Mouse (Mus musculus) neutrophil, adult 5-6 weeks (primary cell): ENCODE measurements around the gene Abca2. TPM values are rescaled to one million over a fixed set of nuclear protein-coding genes. Genes with fewer than 3 reads are reported as not detected.
A peak's percentile ranks its signal among the peaks of the same experiment; 100 is the strongest.
"Not testable (repeated sequence)": the region's sequence is repeated elsewhere in the genome, so short reads cannot be mapped to it uniquely, and the experiment has no call there.

Experiments
- ATAC-seq: fragments of 151-379, 151-347 bp; 2 replicates; pipeline ENCODE4 v1.8.0; 2017; ENCODE audit warnings: mild to moderate bottlenecking, moderate TSS enrichment; ENCODE audit not compliant: insufficient number of reproducible peaks, poor library complexity, low FRiP score, severe bottlenecking; ENCODE audit errors: extremely low read depth
- total RNA-seq: library from RNA; stranded (forward); fragments of 200-1000 nt; gene quantifications from 2 replicates; pipeline ENCODE4 v1.2.3, GENCODE M21; 2017

Gene Abca2
- 15.7 and 21.4 TPM in 2 replicates for total RNA-seq

DNA sequence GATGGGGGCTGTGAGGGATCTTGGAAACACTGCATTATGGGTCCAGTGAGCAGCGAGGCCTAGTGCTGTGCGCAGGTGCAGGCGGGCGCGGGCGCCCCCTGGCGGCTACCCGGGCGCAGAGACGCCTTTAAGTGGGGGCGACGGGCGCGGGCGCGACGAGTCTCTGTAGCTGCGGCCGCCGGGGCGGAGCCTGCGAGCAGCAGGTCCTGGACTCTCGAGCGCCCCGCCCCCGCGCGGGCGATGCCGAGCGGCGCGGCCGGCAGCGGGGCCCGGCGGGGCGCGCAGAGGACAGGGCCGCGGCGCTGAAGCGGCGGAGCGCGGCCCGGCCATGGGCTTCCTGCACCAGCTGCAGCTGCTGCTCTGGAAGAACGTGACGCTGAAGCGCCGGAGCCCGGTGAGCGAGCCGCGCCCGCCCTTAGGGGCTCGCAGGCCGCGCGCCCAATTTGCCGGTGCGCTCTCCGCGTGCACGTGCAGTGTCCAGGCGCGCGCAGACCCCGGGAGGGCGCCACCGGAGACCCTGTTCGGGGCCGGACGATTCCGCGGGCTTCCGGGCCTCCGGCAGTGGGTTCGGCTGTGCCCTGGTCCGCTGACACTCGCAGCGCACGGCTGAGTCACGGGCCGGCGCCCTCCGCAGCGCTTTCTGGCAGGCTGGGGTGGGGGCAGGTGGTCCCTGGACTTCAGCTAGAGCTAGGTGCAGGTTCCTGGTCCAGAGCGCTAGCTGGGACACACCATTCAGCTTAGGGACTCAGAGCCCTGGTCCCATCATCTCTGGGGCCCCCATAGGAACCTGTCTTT lies at the start of gene Abca2:
TSS of gene Abca2 (plus strand) at position 262 of the 795 bp plus-strand sequence.
- peak; percentile 69 for ATAC-seq

DNA sequence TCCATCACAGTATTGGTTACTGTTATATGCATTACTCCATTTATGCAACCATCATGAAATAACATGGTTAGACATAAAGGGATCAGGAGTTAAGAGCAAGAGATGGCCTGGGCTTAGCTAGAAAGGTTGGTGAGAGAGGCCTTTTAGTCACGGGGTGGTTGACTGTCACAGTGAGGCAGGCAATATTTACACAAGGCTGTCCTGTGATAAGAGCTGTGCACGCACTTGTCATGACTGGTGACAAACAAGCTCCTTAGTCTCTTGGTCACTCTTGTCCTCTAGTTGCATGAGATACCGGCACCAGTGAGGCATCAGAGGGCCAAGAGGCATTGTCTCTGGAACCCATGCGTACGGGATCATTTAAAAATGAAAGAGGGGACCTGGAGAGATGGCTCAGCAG lies 44.0 kb upstream of the Abca2 start:
- no peak for ATAC-seq

DNA sequence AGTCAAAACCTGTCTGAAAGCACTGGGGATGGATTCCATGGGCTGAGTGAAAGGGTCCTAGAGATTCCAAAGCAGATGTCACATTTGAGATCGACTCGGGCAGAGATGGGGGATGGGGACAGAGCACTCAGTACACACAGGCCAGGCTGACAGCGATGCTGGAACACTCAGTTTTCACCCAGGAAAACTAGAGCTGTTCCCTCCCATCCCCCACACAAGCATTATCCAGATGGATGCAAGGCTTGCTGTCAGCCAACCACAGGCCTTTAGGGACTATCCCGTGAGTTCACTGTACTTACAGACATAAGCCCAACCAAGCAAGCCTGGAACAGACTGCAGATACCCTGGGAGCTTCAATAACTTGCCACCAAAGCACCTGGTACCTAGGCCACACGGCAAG lies 37.2 kb upstream of the Abca2 start:
- no peak for ATAC-seq

DNA sequence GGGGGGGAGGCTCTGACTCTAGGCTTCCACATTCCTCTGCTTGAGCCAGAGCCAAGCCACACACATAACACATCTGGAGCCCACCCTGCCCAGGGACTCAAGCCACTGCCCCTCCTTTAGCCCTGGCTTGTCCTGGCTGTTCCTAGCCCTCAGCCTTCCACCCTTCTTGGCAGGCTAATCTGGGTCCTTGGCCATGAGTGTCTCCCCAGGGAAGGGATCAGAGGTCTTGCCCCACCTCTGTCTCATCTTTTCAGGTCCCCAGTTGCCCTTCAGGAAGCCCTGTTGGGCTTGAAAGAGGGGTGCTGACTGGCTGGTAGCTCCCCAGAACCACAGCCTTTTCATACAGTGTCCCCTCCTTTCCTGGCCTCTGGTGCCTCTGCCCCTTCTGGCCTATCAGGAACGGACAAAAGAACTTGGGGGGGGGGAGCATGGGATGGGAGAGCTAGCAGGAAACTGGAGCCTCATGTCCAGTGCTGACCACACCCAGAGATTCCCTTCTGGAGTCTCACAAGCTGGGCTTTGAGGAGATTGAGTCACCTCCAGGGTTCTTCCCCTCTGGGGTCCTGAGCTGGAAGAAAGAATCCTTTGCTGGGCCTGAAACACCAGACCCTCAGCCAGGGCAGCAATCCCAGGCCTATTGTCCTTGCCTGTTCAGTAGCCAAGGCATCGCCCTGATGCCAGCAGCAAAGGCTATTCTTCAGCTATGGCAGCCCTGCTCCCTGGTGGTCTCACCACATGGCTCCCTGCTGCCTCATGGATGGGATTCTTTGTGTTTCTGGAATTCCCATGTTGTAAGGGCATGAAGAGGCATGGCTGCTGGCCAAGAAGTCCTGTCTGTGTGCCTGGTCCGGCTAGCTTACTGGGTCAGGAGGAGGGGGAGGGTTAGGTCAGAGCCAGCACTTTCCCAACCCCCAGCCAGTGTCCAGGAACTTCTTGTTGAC lies 34.0 kb upstream of the Abca2 start:
- no peak for ATAC-seq

DNA sequence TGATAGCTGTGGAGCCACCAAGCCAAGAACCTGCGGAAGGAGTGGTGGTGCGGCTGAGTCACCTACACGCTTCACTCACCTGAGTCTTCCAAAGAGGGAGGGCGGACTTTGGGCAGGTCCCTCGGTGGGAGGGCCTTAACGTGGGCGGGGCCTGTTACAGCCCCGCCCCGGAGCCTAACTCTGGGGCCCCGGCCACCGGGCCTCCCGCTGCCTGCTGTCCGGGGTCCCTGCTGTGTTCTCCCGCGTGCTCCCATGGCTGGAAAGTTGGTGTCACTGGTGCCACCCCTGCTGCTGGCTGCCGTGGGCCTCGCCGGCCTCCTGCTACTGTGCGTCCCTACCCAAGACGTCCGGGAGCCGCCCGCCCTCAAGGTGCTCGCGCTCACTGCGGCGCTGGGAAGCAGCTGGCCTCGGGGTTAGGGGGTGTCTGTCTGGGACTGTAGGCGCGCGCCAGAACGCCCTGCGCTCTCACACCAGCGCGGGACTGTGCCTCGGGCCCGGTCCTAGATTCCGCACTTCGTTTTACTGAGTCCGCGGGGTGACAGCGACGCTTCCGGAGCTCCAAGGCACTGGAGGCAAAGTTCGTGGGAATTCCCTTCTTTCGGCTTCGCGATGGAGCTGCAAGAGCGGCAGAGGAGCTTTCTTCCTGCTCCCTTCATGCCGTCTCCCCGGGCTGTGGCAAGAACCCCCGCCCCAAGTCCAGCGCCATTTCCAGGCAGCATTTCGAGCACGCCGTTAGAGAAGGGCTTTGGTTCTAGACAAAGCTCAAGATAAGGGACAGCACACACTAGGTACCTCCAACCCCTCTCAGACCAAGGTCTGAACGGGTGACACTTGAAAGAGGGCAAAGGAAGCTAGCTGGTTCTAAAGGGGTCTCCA lies 32.5 kb upstream of the Abca2 start, which contains the start of gene Entpd2:
TSS of gene Entpd2 (plus strand) at position 154 of the 876 bp plus-strand sequence.
- ATAC-seq = no peak

DNA sequence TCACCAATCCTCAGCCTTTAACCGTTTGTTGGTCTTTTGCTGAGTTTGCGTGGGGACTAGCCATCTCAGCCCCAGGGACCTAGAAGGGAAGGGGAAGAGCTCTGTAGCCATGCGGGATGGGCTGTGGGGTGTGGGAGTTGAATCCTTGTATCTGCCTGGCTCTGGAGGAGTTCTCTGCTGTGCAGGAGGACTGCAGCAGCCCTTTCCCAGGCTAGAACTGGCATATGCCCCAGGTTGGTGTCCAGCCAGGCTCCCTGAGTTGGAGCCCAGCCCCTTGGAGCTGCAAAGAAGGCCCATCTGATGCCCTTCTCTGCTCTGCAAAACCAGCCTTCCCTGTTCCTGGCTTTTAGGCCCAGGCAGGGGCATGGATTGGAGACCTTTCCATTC lies 31.9 kb upstream of the Abca2 start:
- ATAC-seq = no peak

DNA sequence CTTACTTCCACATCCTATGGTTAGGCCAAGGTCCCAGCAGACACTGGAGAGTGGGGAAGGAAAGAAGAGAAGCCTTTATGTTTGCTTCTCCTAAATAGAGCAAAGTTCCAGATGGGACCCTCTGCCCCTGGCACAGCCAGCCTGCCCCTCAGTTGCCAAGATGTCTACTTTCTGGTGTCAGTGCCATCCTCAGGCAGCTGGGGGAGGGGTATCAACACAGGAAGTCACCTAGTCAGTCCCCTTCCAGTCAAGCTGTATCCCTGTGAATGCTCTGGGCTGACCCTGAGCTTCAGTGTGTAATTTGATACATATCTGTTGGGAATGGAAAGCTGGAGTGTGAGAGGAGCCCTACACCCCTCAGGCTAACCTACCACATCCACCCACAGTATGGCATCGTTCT lies 31.5 kb upstream of the Abca2 start:
- ATAC-seq = no peak

DNA sequence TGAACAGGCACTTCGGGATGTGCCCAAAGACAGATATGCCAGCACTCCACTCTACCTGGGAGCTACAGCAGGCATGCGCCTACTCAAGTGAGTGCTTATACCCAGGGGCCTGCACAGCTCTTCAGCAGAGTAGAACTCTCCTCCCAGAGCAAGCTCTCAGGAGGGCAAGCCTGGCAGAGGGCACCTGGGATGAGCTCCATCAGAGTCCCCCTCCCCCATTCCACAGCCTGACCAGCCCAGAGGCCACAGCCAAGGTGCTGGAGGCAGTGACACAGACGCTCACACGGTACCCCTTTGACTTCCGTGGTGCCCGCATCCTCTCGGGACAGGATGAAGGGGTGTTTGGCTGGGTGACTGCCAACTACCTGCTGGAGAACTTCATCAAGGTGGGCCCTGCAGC lies 30.4 kb upstream of the Abca2 start:
- ATAC-seq = no peak

DNA sequence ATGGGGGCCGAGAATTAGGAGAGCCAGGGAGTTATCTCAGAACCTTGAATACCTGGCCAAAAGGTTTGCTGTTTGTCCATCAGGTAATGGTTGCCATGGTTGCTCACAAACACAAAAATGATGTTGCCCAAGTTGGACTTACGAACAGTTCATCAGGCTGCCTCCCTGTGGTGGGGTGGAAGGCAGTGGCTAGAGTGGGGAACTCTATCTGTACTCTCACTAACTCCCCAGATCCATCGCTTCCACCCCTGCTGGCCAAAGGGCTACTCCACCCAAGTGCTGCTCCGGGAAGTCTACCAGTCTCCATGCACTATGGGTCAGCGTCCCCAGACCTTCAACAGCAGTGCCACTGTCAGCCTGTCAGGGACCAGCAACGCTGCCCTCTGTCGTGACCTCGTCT lies 29.5 kb upstream of the Abca2 start, which contains the start of gene Npdc1:
TSS of gene Npdc1 (plus strand) at position 301 of the 400 bp plus-strand sequence.
- no peak for ATAC-seq

DNA sequence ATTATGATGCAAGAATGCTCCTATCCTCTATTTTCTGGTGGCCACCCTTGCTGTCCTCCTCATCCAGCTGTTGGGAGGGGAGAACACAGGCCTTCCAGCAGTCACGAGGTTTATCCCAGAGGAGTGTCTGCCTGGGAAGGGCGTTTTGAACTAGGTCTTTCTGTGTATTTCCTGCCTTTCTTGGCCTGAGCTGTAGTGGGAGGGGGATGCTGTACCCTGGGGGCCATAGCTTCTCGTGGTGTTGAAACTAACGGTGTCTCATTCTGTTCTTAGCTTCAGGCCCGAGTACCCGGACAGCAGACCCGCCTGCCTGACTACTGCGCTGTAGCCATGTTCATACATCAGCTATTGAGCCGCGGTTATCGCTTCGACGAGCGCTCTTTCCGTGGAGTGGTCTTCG lies 28.2 kb upstream of the Abca2 start:
- ATAC-seq = no peak

DNA sequence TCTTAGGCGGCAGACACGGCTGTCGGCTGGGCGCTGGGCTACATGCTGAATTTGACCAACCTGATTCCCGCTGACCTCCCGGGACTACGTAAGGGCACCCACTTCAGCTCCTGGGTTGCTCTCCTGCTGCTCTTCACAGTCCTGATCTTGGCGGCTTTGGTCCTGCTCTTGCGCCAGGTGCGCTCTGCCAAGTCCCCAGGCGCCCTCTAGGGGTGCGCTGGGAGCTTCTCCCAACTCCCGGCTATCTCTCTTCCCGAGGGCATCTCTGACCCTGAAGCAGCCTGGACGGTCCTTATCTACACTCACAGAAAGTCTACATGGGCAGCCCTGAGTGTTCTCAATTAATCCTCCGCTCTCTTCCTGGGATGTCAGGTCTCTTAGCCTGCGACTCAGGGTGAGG lies 27.7 kb upstream of the Abca2 start:
- ATAC-seq = no peak

DNA sequence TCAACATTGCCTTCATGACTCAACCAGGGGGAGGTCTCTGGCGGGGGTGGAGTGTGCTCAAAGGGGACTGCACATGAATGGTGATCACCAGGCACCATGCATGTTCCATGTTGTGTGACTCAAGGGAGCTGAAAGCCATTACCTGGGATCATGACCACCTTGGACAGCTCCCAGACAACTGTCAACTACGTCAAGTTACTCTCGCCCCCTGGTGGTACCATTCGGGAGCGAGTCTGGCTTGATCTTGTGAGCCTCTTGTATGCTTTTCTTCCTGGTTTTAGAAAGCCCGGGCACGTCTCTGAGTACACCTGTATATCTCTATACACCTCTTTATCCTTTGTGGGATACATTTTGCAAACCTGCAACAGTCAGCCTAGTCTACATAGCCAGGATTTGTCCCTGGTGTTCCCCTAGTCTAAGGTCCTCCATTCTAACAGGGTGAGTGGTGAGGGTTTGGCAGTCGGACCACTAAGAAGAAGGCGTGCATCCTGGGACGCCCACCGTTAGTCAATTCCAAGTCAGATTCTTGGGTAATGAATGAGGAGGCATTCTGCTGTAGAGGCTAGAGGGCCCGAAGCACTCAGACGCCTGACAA lies 26.0 kb upstream of the Abca2 start:
- ATAC-seq = peak; percentile 48; the same call in 1 of the 2 replicates

DNA sequence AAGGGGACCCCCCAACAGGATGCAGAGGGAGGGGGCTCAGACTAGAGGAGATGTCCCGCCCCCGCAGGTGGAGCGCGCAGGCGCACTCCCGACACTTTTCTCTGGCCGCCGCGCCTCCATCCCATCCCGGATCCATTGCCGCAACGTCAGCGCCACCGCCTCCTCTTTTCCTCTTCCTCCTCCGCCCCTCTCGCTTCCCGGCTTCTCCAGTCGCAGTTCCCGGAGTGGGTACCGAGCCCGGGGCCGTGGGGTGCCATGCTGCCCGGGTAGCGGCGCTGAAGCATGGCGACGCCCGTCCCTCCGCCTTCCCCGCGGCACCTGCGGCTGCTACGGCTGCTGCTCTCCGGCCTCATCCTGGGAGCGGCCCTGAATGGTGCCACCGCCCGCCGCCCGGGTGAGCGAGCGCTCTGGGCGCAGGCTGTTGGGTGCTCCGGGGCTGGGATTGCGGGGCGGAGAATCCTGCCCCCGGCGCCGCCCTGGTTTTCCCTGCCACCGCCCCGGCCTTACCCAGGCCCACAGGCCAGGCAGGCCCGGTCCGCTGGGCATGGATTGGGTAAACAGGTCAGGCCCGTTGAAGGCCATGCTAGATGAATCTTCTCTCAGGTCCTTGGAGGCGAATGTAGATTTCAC lies 25.4 kb upstream of the Abca2 start:
- ATAC-seq = no peak

DNA sequence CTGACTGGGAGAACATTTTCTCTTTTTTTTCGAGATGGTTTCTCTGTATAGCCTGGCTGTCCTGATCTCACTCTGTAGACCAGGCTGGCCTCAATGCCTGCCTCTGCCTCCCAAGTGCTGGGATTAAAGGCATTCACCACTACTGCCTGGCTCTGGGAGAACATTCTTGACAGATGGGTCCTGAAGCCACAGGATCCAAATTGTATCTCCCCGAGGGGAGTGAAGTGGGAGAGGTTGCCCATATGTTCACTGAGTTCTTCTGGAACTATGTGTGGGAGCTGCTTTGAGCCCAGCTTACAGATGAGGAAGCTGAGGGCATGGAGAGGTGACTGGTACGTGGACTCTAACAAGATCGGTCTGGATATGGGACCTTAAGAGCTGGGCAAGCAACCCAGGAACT lies 24.5 kb upstream of the Abca2 start:
- ATAC-seq = no peak

DNA sequence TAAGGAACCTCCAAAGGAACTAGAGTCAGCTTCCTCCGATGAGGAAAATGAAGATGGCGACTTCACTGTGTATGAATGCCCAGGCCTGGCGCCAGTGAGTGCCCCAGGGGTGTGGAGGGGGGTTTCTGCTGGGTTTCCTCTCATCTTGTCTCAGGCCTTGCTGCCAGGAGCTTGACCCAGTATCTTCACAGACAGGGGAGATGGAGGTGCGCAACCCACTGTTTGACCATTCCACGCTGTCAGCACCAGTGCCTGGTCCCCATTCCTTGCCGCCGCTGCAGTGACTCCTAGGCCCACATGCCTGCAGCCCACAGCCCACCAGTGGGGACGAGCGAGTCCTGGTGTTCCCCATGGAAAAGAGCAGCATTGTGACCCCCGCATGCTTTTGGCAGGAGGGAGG lies 19.6 kb upstream of the Abca2 start:
- no peak for ATAC-seq

DNA sequence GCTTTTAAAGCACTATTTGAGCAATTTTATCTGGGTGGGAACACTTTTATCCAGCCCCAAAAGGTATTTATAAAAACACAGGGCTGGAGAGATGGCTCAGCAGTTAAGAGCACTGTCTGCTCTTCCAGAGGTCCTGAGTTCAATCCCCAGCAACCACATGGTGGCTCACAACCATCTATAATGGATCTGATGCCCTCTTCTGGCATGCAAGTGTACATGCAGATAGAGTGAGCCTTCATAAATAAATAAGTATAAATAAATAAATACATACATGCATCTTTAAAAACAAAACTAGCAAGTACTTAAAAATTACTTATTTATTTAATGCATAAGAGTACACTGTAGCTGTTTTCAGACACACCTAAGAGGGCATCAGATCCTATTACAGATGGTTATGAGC lies 15.1 kb upstream of the Abca2 start:
- not testable (repeated sequence) for ATAC-seq

DNA sequence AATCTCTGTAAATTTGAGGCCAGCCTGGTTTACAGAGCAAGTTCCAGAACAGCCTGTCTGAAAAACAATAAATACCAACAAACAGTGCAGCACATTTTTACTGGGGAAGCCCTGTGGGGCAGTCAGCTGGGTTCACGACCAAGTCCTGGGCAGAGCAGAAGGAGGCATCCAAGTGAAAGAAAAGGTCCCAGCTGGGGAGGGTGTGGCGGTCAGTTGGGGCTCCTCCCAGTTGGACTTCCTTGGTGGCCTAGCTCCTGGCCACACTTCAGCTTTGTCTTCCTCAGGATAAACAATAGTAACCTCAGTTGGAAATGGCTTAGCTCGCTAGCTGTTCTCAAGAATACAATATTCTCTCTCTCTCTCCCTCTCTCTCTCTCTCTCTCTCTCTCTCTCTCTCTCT lies 11.1 kb upstream of the Abca2 start:
- no peak for ATAC-seq

DNA sequence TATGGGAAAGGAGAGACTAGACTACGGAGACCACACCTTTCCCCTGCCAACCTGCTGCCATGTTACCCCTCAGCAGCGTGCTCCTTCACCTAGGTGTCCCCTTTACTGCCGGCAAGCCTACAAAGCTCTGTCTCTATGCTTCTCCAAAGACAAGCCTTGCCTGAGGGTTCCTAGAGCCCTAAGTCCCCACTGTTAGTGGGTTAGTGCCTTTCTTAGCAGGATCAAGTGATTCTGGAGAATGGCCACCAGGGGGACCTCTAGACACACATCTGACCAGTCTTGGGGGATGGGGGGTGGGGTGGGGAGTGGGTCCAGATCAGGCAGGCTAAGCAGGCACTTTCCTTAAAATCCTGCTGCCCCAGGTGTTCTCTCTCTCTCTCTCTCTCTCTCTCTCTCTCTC lies 6.6 kb upstream of the Abca2 start:
- 0 out of 2 replicates have a peak, but pooled peaks have one; percentile 17 for ATAC-seq
